Mouse (Mus musculus) T-helper 2 cell (primary cell): ENCODE results near the gene Fam122a.

ENCODE experiments used
- in situ Hi-C: fragments of 300-600 bp; cut with MboI, MseI; formaldehyde crosslinking; loops from one replicate; pipeline ENCODE4 v1.15.1; 2025; ENCODE audit warnings: high pct_unique_total_duplicates

The Fam122a gene

DNA sequence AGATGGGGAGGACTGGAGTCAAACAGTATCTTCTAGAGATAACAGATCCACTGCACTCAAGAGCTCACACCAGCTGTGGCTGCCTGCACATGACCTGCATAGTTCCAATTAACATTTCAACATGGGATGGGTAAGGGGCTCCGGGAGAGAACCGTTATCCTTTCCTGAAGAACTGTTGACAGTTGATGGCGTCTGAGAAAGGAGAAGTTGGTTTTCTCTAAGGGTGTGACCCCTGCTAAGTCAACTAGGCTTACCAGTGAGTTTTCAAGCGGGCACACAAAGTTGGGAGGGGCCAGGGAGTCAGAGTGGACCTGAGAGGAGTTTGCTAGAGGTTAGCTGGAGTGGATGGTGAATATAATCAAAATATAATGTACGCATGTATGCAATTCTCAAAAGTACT is 13.1 kb upstream of the Fam122a start:
- in situ Hi-C loops, result no loop called here

DNA sequence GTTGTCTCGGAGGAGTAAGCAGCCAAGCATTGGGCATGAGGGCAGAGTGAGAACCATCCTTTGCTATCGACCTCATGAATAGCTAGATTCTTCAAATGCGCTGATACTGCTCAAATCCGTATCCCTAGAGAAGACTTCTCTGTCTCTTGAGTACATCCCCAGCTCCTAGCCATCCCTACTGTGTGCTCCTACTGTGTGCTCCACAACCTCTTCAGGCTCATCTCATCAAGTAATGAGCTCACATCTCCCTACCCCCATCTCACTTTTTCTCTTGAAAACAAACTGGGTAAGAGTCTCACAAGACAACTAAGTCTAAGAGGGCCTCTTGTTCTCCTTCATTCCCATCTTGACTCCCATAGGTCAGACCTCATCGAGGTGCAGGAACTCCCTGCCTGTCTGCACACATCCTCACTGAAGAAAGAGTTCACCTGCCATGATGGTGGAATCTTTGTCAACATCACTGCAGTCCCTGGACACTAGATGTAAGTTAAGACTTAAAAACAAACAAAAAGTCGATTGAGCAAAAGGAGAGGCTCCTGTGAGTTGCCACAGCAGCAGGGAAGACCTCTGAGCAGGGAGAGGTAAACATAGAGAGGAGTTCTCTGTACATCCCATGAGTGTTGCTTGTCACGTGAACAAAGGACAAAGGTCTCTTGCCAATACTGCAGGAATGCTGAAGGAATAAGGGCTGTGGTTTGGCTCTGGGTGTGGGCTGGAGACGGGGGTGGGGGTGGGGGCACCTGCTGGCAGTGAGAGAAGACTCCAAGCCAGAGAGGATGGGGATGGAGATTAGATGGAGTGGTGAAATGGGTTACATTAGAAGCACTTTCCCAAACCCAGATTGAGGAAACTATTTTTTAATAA is 9.5 kb upstream of the Fam122a start:
- in situ Hi-C loops, result no loop called here

DNA sequence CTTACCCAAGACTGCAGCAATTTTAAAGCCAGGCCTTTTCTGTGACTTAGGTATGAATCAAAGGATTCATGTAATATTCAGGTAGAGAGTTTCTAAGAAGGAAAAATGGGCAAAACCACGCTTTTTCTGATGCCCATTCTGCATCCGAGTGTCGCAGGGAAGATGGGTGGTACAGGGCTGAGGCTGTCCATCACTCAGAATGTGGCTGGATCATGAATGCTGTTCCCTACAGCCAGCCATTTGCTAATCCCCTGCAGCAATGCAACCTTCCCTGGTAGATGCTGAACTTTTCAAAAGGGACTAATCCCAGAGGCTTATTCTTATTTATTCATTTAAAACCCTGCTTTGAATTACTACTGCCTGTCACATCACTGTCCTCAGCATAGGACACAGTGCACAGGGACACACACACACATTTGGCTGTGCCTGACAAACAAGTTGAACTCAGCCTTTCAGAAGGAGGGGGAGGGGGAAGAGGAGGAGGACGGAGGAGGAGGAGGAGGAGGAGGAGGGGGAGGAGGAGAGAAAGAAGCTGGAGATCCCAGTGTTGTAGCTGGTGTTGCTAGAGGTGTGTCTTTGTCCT is 7.5 kb upstream of the Fam122a start:
- in situ Hi-C loops, result no loop called here

DNA sequence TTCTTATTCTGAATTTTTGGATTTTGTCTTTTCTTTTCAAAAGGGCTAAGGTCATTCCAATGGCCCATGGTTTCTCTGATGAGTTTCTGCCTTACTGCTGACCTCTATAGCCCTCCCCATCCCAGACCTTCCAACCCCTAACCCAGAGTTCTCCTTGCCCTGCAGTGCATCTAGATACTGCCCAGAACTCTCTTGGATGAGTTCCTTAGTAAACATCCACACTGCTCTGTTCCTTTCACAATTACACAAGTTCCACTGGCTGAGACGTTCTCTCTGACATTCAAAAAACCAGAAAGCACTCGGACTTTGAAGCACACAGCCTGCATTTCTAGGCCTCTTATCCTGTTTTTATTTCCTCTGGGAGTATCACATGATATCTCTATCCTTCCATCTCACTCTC is 3.8 kb upstream of the Fam122a start:
- in situ Hi-C loops, result no loop called here

DNA sequence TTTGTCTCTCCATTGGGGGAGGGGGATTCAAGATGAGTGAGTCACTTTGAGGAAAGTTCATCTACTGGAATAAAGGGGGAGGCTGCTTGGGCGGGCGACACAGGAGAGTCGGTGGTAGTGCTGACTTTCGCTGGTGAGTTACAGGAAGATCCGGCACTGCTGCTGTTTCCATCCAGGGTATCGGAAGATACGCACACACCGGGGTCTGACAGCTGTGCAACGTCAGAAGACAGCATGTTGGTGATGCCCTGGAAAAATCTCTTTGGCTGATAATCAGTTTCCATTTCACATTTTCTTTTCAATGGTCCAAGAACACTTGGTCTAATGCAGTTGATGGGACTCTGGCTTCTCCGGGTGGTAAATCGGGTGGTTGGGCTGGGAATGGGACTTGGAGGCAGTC is 695 bp downstream of the Fam122a start:
- in situ Hi-C loops, result loop anchor here (5.0 kb wide), 1 partner anchor 179 kb away; no protein-coding TSS in a partner anchor

DNA sequence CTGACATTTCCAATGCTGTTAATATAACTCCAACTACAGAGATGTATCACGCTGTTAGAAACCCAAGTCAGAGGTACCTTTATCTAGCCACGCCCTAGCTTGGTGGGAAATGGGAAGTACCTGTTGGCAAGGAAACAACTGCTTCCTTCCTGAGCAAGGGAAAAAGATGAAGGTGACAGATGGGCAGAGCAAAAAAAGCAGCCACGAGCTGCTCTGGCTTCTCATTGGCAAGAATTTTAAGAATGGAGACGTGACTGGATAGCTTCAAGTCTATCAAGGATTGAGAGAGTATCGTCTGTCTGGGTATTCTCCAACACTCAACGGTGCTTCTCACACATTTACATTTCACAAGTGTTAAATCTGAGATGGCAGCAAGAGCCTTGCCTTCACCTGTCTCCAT is 1.9 kb downstream of the Fam122a start:
- in situ Hi-C loops, result loop anchor here (5.0 kb wide), 1 partner anchor 178 kb away; no protein-coding TSS in a partner anchor

DNA sequence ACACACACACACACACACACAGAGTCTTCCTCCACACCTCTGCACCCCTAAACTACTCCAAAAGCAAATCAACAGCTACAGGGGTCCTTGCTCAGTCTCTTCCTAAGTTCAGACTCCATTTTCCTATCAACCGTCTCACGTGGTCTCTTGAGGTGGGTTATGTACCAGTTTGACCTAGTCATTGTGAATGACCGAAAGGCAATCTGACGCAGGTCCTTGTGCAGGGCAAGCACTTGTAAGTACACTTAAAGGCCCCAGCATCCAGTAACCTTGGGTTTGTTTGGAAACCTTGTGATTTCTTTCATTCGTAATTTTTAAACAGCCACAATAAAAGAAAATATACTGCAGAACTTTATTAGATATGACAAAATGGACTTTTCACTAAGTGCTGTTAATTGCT is 4.6 kb downstream of the Fam122a start:
- in situ Hi-C loops, result loop anchor here (5.0 kb wide), 1 partner anchor 80 kb away; no protein-coding TSS in a partner anchor

DNA sequence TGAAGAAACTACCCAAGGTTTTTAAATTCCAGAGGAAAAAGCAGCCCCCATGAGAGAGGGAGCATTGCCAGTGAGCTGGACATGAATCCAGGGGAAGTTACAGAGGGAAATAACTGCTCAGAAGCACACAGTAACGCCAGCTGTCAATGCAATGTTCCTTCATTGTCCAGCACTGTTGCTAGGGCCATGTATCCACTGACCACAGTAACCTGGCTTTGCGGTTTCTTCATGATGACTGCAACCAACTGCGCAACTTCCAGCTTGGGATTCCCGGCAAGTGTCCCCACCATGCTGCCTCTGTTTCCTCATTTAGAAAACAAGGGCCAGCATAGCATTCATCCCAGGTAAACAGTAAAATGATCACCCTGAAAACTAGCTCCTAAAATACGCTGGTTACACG is 5.6 kb downstream of the Fam122a start:
- in situ Hi-C loops, result loop anchor here (5.0 kb wide), 1 partner anchor 81 kb away; no protein-coding TSS in a partner anchor

DNA sequence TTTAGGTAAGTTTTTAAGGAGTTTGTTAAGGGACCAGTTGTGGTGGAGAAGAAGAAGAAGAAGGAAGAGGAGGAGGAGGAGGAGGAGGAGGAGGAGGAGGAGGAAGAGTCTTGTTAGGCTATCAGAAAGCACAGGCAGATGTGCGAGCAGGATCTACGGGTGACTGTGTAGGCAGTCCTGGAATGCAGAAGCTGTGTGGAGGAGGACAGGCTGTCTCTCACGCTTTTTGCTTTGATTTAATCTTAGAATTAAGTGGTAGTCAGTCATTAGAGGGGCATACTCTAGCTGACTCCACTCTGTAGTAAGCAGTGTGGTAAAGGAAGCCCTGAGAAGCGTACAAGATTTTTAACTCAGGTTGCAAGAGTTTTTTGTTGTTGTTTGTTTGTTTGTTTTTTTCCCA is 7.9 kb downstream of the Fam122a start:
- in situ Hi-C loops, result no loop called here

DNA sequence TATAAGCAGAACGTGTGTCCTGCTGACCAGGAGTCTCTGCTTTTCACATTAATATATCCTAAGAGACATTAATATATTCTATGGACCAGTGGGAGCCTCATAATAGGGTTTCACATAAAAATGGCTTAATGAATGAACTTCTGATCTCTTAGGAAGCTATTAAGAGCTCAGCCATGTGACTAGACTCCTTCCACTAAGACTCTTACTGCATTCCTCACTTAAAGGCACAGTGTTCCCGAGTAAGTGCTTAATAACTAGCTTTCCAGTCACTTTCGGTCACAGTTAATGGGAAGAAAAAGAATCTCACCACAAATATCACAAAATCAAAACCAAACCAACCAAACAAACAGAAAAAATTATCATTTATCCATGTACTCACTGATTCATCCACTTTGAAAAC is 8.5 kb downstream of the Fam122a start:
- in situ Hi-C loops, result no loop called here

DNA sequence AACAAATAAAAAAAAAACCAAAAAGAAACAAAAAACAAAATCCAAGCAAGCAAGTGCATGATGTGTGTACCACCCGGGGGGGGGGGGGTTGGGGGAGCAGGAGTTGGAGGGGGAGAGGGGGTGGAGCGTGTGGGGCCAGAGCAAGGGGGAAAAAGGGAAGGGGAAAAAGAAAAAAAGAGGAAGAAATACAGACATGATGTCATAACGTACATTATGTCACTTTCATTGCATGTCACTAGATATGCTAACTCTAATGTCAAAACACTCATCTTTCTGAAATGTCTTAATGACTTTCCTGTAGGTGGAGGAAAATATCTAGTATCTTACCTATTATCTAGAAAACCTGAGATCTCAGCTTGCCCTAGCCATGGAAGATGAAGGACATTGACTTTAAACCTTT is 14.1 kb downstream of the Fam122a start:
- in situ Hi-C loops, result no loop called here

DNA sequence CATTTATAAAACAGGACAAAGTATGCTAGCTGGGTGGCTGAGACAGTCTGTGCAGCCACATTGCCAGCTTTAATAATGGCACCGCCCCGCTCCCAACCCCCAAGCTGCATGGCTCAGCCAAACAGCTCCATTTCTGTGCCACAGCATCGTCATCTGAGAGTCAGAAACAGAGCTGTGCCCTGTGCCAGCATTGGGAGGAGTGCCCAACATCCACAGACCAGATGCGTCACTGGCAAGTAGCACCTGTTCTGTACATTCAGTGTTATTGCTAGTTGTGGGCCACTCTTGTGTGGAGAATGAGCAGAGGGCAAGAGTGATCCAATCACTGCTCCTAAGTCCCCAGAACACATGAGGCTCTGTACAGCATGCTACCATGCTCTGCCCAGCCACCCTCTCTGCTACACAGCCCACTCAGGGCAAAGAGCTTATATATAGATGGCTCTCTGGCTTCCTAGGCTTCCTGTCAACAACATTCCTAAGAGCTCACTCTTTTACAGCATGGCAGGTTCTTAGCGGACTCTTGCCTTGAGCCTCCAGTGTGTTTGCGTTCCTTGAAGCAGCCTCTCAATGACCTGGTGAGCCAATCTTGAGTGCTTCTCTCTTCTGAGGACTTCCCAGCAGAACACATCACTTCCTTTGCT is 20.4 kb downstream of the Fam122a start:
- in situ Hi-C loops, result no loop called here

DNA sequence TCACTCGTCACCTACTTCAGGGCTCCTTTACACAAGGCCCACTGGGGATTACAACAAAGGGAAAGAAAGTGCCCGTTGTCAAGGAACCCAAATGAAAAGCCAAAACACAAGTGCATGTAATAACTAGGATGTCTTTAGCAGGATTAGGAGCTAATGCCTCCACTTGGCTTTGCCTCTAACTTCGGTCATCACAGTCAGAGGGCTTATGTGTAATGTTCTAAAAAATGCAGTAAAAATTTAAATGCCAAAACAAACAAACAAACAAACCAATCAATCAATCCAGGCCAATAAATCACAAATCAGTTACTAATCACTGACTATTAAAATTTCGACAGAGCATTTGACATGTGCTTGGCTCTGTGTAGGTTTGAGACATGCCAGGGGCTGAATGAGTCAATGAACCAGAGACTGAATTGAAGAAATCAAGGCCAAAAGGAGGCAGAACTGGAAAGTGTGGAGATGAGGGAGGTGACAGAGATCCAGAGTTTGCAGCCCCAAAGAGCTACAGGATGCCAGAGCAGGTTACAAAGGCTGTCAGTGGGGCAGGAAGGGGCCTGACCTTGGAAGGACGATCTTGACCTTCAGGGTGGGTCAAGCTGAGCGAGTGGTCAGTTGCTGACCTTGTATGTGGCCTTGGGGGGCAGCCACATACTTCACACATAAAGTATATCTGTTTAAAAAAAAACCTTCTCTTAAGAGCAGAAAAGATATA is 21.8 kb downstream of the Fam122a start:
- in situ Hi-C loops, result no loop called here

DNA sequence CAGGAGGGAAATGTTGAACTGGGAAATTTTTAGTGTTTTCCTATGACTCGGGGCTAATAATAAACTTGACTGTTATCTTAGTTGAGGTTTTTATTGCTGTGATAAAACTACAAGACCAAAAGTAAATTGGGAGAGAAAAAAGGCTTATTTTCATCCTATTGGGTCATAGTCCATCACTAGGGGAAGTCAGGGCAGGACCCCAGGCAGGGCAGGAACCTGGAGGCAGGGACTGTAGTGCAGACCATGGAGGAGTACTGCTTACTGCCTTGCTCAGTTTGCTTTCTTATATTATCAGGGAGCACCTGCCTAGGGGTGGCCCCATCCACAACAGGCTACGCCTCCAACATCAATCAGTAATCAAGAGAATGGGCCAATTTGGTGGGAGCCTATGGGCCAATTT is 22.7 kb downstream of the Fam122a start:
- in situ Hi-C loops, result no loop called here

DNA sequence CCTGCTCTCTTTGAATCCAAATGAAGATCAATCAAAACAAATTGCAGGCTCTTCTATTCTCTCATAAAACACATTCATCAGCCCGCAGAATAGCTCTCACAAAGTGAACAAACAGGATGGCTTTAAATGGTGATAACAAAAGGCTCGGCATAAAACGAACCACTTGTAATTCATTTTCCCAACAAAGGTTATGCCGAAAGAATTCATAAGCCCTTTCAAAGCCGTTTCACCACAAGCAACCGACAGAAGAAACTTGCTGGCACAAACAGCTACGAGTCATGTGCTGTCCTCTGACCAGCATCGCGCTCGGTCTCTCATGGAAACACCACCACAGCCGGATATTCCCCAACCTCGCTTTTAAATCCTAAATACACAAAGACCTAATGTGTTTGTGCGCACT is 23.8 kb downstream of the Fam122a start:
- in situ Hi-C loops, result no loop called here

DNA sequence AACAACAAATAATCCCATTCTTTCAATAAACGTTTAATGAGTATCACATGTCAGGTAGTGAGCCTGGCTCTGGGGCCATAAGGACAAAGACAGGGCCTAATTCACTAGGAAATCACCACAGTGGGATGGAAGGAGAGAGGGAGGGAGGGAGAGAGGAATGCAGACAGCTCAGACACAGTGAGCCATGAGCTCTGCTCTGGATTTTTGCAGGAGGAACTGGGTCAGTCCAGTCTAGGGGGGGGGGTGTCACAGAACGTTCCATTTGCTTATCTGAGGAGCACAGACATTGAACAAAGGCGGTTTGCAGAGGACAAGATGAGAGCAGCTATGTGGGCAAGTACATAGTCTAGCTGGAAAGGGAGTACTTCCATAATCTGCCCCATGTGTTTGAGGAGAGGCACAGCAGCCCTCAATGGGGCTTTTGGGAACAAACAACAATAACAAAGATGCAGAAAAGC is 24.7 kb downstream of the Fam122a start:
- in situ Hi-C loops, result no loop called here

DNA sequence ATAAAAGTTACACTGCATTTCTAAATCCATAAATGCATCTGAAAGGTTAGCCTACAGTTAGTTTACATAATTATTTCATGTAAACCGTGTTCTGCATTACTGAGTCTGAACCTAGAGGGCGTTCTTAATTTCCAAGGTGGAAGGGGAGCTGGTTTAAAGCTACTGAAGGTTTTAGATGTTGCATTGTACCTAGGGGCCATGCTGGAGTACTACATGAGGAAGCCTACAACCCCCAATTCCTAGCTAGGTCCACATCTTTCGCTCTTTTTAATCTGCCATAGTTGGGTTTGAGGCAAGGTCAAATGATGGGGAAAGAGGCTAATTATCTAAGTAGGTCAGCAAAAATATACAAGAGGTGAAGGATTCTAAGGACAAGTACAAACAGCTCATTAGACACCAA is 25.5 kb downstream of the Fam122a start:
- in situ Hi-C loops, result no loop called here

DNA sequence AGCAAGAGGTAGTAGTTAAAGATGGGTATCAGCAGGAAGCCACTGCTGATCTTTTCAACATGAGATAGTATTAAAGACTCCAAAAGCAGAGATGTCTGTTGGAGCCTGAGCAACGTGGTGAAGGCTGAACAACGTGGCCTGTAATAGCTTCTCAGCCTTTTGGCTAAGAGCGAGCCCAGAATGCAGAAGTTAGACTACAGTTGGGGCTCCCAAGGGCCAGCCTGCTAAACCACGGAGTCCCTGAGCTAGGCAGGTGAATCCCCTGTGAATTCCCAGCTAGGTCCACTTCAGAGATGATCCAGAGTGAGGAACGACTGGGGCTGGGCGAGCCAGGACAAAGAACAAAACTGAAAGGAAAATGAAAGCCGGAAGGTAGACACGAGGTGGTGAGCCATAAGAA is 26.4 kb downstream of the Fam122a start:
- in situ Hi-C loops, result no loop called here

DNA sequence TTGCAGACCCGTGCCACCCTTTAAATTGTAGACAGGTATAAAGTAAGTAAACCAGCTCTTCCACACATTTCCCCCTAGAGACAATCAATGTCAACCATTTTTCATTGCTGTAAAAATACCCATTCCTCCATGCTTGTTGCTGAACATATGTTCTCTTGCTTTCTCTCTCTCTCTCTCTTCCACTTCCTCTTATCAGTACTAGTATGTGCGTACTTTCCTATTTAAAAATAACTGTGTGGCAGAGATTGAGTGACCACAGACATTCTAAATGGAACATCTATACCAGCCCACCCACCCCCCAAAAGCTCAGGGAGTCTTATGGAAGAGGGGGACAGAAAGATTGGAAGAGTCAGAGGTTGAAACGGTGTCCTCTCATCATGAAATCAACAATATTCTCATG is 32.8 kb downstream of the Fam122a start:
- in situ Hi-C loops, result no loop called here

DNA sequence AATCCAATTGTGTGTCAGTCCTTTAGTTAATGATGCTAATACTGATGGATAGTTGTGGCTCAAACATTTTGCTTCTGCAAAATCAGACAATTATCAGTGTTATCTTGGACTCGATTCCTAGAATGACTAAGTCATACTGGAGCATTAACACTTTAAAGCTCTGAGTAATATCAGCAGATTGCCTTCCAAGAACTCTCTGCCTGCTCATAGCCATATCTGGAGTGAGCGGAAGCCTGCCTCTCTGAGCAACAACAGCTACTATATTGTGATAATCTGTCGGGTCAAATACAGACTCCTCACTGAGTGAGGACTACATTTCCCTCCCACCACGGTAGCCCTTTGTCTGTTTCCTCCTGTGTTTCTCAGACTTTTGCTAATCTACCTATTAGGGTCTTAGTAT is 37.4 kb downstream of the Fam122a start:
- in situ Hi-C loops, result no loop called here

DNA sequence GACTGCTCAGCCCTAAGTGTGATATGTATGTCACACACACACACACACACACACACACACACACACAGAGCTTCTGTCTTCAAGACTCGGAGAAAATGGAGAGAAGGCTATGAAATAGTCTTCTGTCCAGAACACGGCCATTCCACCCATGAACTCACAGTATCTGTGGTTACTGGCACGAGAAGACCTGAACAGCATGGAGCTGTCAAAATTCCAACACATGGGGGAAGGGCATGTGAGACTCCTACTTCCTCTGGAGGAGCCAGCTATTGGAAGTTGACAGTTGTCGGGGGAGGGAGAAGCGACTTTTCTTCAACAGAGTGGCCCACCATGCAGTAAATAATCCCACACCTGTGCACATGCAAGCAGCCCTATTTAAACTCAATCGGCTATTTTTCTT is 42.9 kb downstream of the Fam122a start:
- in situ Hi-C loops, result no loop called here

DNA sequence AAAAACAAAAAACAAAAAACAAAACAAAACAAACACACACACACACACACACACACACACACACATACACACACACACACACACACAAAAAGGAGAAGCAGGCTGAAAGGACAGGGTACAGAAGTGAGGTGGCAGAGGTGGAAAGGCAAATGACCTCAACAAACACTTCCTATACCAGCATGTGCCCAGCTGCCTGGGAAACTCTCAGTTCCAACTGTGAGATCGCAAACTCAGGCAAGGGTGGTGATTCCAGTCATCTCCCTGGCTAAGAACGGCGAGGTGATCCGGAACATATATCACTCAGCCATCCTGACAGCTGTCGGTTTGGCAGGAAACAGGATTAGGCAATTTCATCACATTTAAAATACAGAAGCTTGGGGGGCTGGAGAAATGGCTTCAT is 44.7 kb downstream of the Fam122a start:
- in situ Hi-C loops, result no loop called here
